Mouse (Mus musculus) activated CD4-positive, CD25-positive, alpha-beta regulatory T cell, adult 4 months (primary cell): ENCODE measurements around the gene Slc35g3. TPM values are rescaled to one million over a fixed set of nuclear protein-coding genes. Genes with fewer than 3 reads are reported as not detected.
"Not testable (repeated sequence)": the region's sequence is repeated elsewhere in the genome, so short reads cannot be mapped to it uniquely, and the experiment has no call there.

Experiments used
- ATAC-seq: one replicate; pipeline ENCODE4 v1.8.0; 2017
- polyA plus RNA-seq, 2 experiments: library from polyadenylated mRNA; unstranded; fragments of 100-300 nt; shearing (Covaris generic); gene quantifications; one replicate each; pipeline ENCODE4 v1.2.1; 2017

Slc35g3 gene
- polyA plus RNA-seq, 2 experiments from 2014 or later: not detected

DNA sequence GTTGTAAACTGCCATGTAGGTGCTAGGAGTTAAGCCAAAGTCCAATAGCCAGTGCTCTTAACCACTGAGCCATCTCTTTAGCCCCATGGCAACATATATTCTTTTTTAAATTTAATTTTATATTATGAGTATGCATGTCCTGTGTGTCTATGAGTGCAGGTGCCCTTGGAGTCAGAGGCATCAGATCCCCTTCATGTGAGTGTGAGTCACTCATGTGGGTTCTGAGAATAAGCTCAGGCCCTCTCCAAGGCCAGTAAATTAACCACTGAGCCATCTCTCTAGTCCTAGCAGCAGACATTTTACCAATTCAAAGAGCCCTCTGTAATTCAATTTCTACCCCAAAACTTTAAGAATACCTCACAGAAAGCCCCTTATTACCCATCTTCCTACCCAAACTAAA lies 9.1 kb downstream of the Slc35g3 start:
- no peak for ATAC-seq

DNA sequence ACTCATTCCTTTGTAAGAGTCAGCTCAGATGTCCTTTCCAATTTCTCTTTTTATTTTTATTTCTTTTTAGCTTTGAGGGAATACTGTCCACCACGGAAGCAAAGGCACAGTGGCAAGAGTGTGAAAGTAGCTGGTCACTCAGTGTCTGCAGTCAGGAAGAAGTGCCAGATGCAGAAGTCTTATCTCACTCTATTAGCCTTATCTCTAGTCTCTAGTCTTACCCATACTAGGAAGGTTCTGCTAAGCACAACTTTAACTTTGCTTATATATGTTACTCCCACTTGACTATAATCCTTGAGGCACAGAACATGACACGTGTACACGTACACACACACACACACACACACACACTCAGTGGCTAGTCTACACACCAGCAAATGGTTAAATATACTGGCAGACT lies 10.1 kb downstream of the Slc35g3 start:
- no peak for ATAC-seq

GRCm38 (mm10) chr11:69731408-69731807 lies 30.4 kb downstream of the Slc35g3 start:
- not testable (repeated sequence) for ATAC-seq

- no peak for ATAC-seq
Measured at GRCm38 (mm10) chr11:69729063-69729462, 32.7 kb downstream of the Slc35g3 start.

GRCm38 (mm10) chr11:69725951-69726350 lies 35.8 kb downstream of the Slc35g3 start:
- no peak for ATAC-seq

- no peak for ATAC-seq
Measured at GRCm38 (mm10) chr11:69723074-69723473, 38.7 kb downstream of the Slc35g3 start.

GRCm38 (mm10) chr11:69720852-69721251 lies 40.9 kb downstream of the Slc35g3 start:
- ATAC-seq: no peak

GRCm38 (mm10) chr11:69719423-69719822 lies 42.3 kb downstream of the Slc35g3 start:
- no peak for ATAC-seq

DNA sequence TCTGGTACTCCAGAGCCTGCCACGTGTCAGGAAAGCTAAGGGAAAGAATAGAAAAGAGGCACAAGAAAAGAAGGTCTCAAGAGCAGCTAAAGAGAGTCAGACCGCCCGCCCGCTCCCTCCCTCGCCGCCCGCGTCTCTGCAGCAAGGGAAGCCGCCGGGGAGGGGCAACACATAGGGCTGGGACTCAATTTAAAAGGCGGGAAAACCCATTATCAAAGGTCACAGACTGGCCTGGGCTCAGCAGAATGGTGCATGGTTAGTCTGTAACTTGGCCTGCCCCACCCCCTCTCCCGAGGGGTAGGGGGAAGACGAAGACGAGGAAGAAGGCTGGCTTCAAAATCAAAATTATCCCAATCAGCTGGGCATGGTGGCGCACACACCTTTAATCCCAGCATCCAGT lies 43.1 kb downstream of the Slc35g3 start:
- no peak for ATAC-seq

GRCm38 (mm10) chr11:69716953-69717352 lies 44.8 kb downstream of the Slc35g3 start:
- no peak for ATAC-seq

- ATAC-seq: no peak
Measured at GRCm38 (mm10) chr11:69715929-69716328, 45.8 kb downstream of the Slc35g3 start.

DNA sequence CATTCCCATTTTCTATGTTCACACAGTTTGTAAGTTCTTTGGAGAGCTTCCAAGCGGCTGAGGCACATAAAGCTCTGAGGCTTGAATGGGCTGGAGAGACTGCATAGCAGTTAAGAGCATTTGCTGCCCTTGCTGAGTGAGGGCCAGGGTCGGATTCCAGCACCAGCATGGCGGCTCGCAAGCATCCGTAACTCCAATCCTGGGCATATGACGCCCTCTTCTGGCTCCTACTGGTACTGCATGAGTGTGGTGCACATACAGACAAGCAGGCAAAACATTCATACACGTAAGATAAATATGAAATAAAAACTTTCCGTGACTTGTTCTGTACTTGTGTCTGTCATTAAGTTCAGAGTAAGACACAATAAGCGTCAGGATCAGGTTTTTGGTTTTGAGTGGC lies 46.3 kb downstream of the Slc35g3 start:
- ATAC-seq: no peak

GRCm38 (mm10) chr11:69714636-69715329 lies 47.0 kb downstream of the Slc35g3 start:
- ATAC-seq: no peak

DNA sequence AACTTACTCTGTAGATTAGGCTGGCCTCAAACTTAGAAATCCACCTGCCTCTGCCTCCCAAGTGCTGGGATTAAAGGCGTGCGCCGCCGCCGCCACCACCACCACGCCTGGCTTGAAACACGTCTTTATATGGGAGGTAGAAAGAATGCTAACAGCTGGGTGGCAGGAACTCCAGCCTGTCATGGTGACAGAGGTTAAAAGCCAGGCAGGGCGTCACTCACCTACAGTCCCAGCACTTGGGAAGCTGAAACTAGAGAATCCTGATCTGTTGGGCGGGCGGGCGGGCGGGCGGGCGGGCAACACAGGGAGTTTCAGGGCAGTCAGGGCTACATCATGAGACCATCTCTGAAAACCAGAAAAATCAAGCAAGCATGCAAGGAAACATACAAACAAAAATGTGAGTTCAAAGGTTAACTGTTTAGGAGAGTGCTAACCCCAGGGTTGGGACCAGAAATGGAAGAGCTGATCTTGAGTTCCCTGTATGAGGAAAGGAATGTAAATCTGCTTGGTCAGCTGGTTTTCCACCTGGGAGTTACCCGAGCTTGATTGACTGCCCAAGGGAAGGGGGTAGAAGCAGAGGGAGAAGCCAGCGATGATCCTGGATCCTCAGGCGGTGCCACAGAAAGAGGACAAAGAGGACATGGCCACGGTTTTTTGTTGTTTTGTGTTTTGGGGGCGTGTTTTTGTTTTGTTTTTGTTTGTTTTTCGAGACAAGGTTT lies 48.7 kb downstream of the Slc35g3 start:
- ATAC-seq: no peak

GRCm38 (mm10) chr11:69711082-69711481 lies 50.7 kb downstream of the Slc35g3 start:
- no peak for ATAC-seq

- ATAC-seq: no peak
Measured at GRCm38 (mm10) chr11:69710470-69710869, 51.3 kb downstream of the Slc35g3 start.

Other genes starting within 250 kb of the Slc35g3 start
- under 1 TPM in 1 of 2 experiments, not detected in 1; 0.19 TPM for gene Dnah2, start 212.9 kb downstream of the Slc35g3 start, polyA plus RNA-seq
- under 1 TPM in 1 of 2 experiments, not detected in 1; 0.17 TPM for gene Efnb3, start 201.8 kb downstream of the Slc35g3 start, polyA plus RNA-seq
- gene Wrap53, start 181.7 kb downstream of the Slc35g3 start, polyA plus RNA-seq: 10 to 100 TPM; 25.6 to 27.6 TPM
- gene Trp53, start 181.6 kb downstream of the Slc35g3 start, polyA plus RNA-seq: 100 to 1,000 TPM; 231 to 302 TPM
- gene Atp1b2, start 156.0 kb downstream of the Slc35g3 start, polyA plus RNA-seq: under 1 TPM in 1 of 2 experiments, not detected in 1; 0.46 TPM
- gene Shbg, start 144.1 kb downstream of the Slc35g3 start, polyA plus RNA-seq: not detected
- not detected for gene Sat2, start 139.9 kb downstream of the Slc35g3 start, polyA plus RNA-seq
- 1 to 10 TPM; 6.5 to 7.1 TPM for gene Fxr2, start 129.0 kb downstream of the Slc35g3 start, polyA plus RNA-seq
- gene Sox15, start 106.7 kb downstream of the Slc35g3 start, polyA plus RNA-seq: not detected
- 10 to 100 TPM; 41.3 to 59.7 TPM for gene Mpdu1, start 99.3 kb downstream of the Slc35g3 start, polyA plus RNA-seq
- 1 to 10 TPM; 3.3 to 5.3 TPM for gene Cd68, start 95.8 kb downstream of the Slc35g3 start, polyA plus RNA-seq
- 100 to 1,000 TPM; 202 to 297 TPM for gene Eif4a1, start 89.5 kb downstream of the Slc35g3 start, polyA plus RNA-seq
- 10 to 100 TPM; 32.7 to 33.0 TPM for gene Senp3, start 79.9 kb downstream of the Slc35g3 start, polyA plus RNA-seq
- gene Tnfsf13, start 76.2 kb downstream of the Slc35g3 start, polyA plus RNA-seq: not detected
- not detected for gene Tnfsf12, start 66.1 kb downstream of the Slc35g3 start, polyA plus RNA-seq
- gene Tnfsfm13, start 65.9 kb downstream of the Slc35g3 start, polyA plus RNA-seq: not detected
- gene Polr2a, start 3.3 kb downstream of the Slc35g3 start, polyA plus RNA-seq: 10 to 100 TPM; 24.0 to 28.8 TPM
- 1 to 10 TPM; 7.8 to 8.1 TPM for gene Zbtb4, start 3.9 kb upstream of the Slc35g3 start, polyA plus RNA-seq
- gene Chrnb1, start 34.0 kb upstream of the Slc35g3 start, polyA plus RNA-seq: 1 to 10 TPM in 1 of 2 experiments, under 1 TPM in 1; 0.66 to 4.1 TPM
- gene Fgf11, start 39.9 kb upstream of the Slc35g3 start, polyA plus RNA-seq: not detected
- not detected for gene Tmem102, start 43.7 kb upstream of the Slc35g3 start, polyA plus RNA-seq
- gene Gm39566, start 53.3 kb upstream of the Slc35g3 start, polyA plus RNA-seq: under 1 TPM in 1 of 2 experiments, not detected in 1; 0.08 TPM
- gene Spem2, start 56.5 kb upstream of the Slc35g3 start, polyA plus RNA-seq: not detected
- gene Spem1, start 60.2 kb upstream of the Slc35g3 start, polyA plus RNA-seq: not detected
- under 1 TPM; 0.59 to 0.66 TPM for gene Nlgn2, start 75.8 kb upstream of the Slc35g3 start, polyA plus RNA-seq
- gene Tmem256, start 76.5 kb upstream of the Slc35g3 start, polyA plus RNA-seq: 100 to 1,000 TPM; 127 to 138 TPM
- gene Plscr3, start 84.4 kb upstream of the Slc35g3 start, polyA plus RNA-seq: 10 to 100 TPM; 15.4 to 17.5 TPM
- gene Tnk1, start 96.8 kb upstream of the Slc35g3 start, polyA plus RNA-seq: not detected
- gene Tmem95, start 116.0 kb upstream of the Slc35g3 start, polyA plus RNA-seq: not detected
- under 1 TPM in 1 of 2 experiments, not detected in 1; 0.56 TPM for gene Kctd11, start 119.4 kb upstream of the Slc35g3 start, polyA plus RNA-seq
- gene Acap1, start 133.6 kb upstream of the Slc35g3 start, polyA plus RNA-seq: 100 to 1,000 TPM; 213 to 273 TPM
- gene 2810408A11Rik, start 139.0 kb upstream of the Slc35g3 start, polyA plus RNA-seq: 1 to 10 TPM; 1.1 to 1.2 TPM
- gene Neurl4, start 139.1 kb upstream of the Slc35g3 start, polyA plus RNA-seq: 1 to 10 TPM; 7.9 to 8.0 TPM
- 100 to 1,000 TPM in 1 of 2 experiments, 10 to 100 TPM in 1; 90.7 to 106 TPM for gene Gps2, start 151.9 kb upstream of the Slc35g3 start, polyA plus RNA-seq
- 1,000 to 10,000 TPM; 1,092 to 1,351 TPM for gene Eif5a, start 160.0 kb upstream of the Slc35g3 start, polyA plus RNA-seq
- not detected for gene Ybx2, start 173.8 kb upstream of the Slc35g3 start, polyA plus RNA-seq
- not detected for gene Slc2a4, start 186.2 kb upstream of the Slc35g3 start, polyA plus RNA-seq
- not detected for gene Cldn7, start 202.8 kb upstream of the Slc35g3 start, polyA plus RNA-seq
- gene Ctdnep1, start 219.2 kb upstream of the Slc35g3 start, polyA plus RNA-seq: 10 to 100 TPM; 21.4 to 24.8 TPM
- gene Elp5, start 220.5 kb upstream of the Slc35g3 start, polyA plus RNA-seq: 10 to 100 TPM; 62.1 to 69.7 TPM
- gene Gabarap, start 229.2 kb upstream of the Slc35g3 start, polyA plus RNA-seq: 100 to 1,000 TPM; 343 to 373 TPM
- 10 to 100 TPM; 32.1 to 44.9 TPM for gene Phf23, start 233.8 kb upstream of the Slc35g3 start, polyA plus RNA-seq
- 1 to 10 TPM; 2.7 to 3.9 TPM for gene Dvl2, start 238.6 kb upstream of the Slc35g3 start, polyA plus RNA-seq